Mouse (Mus musculus): ENCODE data around the gene Wdr86. TPM values are rescaled to one million over a fixed set of nuclear protein-coding genes. Genes with fewer than 3 reads are reported as not detected.
"Not testable (repeated sequence)": the region's sequence is repeated elsewhere in the genome, so short reads cannot be mapped to it uniquely, and the experiment has no call there.

The Wdr86 gene
- total RNA-seq (2021) = 1 to 10 TPM; 1.1 to 3.3 TPM
- long read RNA-seq, experiment 1, partial matches to known transcripts = 0 of 4 reads
- long read RNA-seq, experiment 1, other reads (novel, unspliced or antisense) = 1 of 4 reads
- long read RNA-seq, experiment 2, partial matches to known transcripts = 1 of 1 reads
- long read RNA-seq, experiment 2, other reads (novel, unspliced or antisense) = 0 of 1 reads

DNA sequence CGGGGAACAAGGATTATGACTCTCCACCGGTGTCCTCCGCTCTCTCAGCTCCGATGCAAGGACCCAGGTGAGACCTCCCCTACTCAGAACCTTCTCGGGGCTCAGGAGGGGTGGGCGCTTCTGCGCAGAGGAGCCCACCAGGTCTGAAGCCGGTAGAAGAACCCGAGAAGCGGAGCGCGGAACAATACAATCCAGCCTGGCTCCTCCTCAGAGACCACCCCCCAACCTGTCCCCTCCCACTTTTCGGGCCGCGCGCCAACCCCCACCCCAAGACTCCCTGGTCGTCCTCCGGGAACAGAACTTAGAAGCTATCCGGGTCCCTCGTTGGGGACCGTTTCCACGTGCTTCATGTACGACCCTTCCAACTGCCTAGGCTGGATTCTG is at the start of gene Wdr86:
Wdr86 (minus strand) TSS at position 240 of the 384 bp plus-strand sequence.
- no peak for DNase-seq

GRCm38 (mm10) chr5:24779881-24780512 is 49.5 kb upstream of the Wdr86 start:
- DNase-seq = peak in 1 of 2 experiments; percentile 29

DNA sequence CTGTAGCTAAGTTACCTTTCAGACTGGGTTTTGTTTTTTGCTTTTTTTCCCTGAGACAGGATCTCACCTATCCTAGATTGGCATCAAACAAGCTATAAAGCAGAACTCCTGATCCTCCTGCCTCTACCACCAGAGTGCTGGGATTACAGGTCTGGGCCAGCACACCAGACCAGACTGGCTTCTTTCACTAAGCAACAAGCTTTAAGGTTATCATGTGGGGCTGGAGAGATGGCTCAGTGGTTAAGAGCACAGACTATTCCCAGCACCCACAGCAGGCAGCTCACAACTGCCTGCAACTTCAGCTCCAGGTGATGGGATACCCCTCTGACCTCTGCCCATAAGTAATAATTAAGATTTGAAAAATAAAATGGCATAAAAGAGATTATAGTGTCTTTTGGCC is 48.8 kb upstream of the Wdr86 start:
- DNase-seq = no peak

DNA sequence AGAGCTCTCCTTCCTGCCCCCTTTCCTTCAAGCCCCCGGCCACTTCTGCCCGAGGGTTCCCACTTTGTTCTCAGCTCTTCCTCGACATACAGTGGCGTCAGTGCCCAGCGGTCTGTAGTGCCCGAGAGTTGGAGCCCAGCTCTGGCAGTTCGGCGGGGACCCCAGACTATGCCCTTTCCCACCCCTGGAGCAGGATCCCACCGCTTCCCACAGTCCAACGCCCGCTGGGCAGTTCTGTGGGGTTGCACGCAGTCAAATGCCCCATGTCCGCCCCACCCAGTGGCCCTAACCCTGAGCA is 48.3 kb upstream of the Wdr86 start:
- DNase-seq = no peak

DNA sequence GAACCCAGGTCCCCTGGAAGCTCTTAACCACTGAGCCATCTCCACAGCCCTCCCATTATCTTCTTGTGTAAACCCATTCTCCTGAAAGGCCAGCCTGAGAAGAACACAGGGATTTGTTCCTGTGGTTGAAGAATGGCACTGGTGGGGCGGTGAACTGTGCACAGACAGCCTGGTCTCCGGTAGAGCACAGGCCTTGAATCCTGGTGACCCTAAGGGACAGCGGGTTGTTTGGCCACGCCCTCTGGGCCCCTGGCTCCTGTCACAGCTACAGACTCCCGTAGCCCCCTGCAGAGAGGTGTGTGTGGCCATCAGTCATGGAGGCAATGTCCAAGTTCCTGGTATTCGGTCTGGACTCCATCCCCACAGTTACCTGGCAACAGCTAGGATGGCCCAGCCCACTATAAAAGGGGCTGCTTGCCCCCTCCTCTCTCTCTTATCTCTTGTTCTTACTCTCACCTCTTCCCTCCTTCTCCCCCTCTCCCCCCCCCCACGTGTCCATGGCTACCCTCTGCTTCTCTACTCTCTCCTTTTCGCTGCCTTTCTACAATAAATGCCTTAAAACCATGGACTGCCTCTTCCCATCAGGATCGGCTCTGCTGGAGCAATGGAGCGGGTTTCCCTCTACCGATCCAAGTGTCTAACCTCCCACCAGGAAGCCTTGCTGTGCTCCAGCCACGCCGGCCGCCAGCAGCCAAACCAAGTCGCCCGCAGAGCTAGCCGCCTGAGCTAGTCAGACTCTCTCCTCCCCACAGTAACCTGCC is 47.7 kb upstream of the Wdr86 start:
- no peak for DNase-seq

- no peak for DNase-seq
These were observed 46.2 kb upstream of the Wdr86 start for GRCm38 (mm10) chr5:24776681-24777080.

- DNase-seq = not testable (repeated sequence)
These were observed 44.0 kb upstream of the Wdr86 start for GRCm38 (mm10) chr5:24774549-24774948.

DNA sequence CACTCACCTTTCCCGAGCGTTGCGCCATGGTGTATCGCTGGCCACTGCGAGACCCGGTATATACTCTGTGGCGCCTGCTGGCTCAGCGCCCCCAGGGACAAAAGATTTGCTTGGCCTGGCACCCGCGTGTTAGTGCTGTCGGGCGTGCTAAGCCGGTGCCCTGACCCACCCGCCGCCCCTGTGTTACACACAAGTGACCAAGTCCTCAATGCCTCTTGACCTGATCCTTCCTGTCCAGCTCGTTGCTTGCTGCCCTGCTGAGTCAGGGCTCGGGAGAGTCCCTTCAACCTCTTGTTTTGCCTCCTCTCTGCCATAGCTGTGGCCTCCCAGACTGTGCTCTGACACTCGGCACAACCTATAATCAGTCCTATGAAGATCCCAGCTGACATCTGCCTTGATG is 27.3 kb upstream of the Wdr86 start, which contains the start of gene Crygn:
Crygn (minus strand) TSS at position 193 of the 400 bp plus-strand sequence.
- no peak for DNase-seq

- DNase-seq = no peak
These were observed 26.4 kb upstream of the Wdr86 start for GRCm38 (mm10) chr5:24756931-24757330.

DNA sequence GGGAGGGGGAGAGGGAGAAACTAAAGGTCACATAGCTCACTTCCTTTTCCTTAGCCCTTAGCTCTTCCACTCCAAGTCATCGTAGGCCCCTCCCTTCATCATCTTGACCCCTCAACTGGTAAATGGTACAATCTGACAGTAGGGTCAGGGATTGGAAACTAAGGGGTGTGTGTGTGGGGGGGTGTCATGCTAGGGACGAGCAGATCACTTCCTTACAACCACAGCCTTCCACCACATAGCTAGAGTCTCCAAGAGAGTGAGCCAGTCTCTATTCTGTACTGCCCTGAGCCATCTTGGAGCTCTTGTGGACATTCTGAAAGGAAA is 21.6 kb upstream of the Wdr86 start:
- DNase-seq = no peak

DNA sequence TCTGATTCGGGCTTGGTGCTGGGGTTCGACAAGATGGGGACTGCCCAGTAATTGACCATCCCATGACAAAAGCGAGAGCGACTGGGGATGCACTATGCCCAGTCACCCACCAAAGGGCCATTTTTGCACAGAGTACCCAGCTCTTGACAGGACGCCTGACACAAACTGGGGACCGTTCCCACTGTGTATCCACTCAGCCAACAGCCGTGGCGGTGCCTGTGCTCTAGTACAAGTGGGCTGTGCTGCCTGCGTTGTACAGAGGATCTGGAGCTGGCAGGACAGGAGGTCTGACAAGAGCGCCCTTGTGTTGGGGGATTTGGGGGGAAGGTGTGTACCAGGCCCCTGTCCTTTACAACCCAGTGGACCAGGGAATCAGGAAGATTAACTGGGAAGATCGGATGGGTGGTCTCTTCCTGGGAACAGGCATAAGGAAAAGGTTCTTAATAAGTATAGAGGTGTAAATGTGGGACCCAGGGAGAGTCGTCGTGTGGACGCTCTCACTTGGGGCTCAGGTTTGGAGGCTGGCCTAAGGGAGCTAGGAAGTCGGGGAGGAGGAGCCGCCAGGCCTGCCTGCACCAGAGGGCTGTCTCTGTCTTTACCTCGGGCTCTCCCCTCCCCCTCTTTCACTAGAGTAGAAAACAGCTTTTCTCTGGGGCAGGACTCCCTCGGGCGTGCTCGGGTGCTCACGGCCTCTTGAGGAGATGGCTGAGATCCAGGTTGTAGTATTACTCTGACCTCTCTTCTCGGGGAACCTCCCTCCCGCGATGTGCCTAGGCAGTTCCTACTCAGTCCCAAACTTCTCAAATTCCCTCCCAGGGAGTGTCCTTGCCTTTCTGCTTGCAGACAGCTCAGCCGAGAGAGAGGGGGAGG is 21.0 kb upstream of the Wdr86 start:
- peak; percentile 60 to 74 for DNase-seq

DNA sequence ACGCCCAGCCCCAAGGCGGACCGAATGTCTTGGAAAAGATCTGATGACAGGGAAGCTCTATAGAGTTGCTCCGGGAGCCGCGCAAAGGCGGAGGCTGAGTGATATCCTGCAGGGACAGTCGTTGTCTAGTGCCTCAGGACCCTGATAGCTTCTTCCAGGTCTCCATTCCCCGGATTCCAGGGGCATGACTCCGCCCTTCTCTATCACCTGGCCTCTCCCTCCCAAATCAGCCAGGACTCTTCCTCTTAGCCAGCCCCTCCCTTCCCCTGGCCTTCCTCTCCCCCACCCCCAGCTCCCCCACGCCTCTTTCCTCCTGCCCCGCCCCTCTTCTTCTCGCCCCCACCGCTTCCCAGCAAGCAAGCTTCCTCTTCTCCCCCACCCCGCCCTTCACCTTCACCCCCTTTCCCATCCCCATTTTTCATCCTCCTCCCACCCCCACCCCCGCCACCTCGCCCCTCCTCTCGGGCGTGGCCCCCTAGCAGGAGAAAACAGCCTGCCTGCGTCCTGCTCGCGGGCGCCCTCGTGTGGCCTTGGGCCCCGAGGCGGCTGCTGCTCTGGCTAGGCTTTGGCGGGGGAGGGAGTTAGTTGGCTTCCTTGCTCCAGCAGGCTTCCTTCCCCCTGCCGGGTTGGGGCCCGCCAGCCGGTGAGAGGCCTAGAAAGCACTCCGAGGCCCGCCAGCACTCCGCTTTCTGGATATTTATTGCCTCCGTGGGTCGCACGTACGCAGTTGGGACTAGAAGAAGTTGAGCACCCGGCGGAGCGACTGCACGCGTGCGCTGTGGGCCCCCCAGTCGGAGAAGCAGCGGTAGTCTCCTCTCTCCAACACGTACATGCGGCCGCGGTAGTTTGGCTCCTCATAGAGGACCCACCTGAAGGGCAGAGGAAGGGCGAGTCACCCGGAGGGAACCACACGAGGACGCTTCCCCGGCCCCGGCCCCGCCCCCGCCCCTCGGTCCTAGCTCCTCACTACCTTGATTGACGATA is 20.1 kb upstream of the Wdr86 start:
- DNase-seq = peak; percentile 89 to 94

DNA sequence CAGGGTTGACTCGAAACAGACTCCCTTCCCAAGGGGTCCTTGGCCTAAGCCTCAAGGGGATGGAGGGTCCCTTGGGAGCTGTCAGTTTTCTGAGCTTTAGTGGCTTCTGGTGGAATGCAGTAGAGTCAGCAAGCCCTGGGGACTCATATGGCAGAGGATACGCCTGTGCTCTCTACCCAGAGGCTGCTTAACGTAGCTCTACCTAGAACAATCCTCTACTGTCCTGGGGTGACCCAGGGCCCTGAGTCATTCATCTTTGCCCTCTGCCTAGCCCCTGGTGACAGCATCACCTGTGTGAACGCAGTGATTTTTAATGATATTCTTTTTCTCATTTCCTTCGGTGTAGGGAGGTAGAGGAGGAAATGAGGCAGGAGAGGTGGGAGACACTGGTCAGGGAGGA is 19.2 kb upstream of the Wdr86 start:
- DNase-seq = no peak

DNA sequence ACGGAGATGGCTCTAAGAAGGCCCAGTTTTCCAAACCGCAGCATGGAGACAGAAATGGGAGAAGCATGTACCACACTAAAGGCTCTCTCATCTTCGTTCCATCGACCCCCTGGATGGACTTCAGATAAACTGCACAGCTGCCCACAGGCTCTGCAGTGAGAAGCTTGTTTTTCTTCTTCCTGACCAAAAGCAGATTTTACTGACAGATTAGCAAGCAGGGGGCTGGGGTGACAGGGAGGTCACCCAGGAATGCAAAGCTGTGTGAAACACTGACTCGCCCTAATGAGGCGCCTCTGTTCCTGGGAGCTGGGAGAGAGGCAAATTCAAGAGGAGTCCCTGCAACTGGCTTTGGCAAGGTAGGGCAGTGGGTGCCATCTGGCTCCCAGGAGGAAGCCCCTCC is 17.0 kb upstream of the Wdr86 start:
- DNase-seq = no peak

- DNase-seq = peak in 1 of 2 experiments; percentile 20
These were observed 13.4 kb upstream of the Wdr86 start for GRCm38 (mm10) chr5:24743956-24744355.

DNA sequence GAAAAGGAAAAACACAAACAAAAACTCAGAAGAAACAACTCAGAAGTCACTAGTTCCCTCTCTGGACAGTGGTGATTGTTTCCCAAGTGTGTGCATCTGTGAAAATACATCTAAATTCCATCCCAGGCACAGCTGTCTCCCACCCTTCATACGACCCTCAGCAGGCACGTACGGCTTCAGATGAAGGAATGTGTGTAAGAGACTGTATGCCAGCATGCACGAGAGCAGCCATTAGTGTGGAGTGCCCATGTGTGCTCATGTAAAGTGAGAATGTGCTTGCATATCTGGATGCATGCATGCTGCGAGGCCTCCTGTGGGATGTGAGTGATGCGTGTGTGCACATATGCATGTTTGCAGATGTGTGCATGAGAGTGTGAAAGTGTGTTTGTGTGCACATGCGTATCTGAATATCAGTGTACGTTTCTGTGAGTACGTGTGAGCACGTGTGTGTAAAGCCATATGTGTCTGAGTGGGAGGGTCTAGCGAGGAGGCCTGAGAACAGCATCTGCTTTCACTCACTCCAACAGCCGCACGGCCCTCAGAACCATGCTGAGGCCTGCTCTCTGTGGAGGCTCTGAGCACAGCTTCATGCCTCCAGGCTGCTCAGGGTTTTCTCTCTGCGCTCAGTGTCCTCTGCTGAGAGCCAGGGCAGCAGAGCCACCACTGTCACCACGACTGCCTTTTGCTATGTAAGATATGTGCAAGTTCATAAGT is 10.8 kb upstream of the Wdr86 start:
- DNase-seq = no peak

GRCm38 (mm10) chr5:24739141-24739753 is 8.7 kb upstream of the Wdr86 start:
- peak; percentile 53 to 69 for DNase-seq

DNA sequence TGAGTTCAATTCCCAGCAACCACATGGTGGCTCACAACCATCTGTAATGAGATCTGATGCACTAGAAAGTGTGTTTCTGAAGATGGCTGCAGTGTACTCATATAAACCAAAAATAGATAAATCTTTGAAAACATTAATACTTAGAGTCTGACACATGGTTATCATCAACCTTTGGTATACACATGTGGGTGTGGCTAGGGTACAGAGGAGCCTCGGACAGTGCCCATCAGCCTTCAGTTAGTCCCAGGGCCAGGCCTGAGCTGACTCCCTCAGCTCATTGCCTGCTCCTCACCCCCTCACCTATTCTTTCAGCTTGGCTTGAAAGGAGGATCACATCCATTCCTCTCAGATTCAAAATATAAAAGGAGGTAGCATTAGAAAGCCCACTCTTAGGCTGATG is 8.0 kb upstream of the Wdr86 start:
- DNase-seq = no peak

DNA sequence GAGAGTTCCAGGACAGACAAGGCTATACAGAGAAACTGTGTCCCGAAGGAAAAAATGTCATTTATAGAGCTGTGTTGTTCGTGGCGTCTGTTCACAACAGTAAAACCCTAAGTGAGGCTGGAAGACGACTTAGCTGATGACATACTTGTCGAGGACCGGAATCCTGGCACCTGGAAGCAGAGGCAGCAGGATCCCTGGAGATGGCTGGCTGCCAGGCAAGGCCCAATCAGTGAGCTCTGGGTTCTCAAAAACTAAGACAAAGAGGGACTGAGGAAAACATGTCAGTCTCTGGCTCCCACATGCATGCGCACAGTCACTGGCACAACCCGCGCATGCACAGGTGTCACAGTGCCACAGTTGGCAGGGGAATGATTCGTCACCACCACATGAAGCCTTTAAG is 7.1 kb upstream of the Wdr86 start:
- DNase-seq = no peak

GRCm38 (mm10) chr5:24733771-24734426 is 3.4 kb upstream of the Wdr86 start:
- no peak for DNase-seq

Data from adrenal gland, postnatal 36 days (tissue).